Mouse (Mus musculus) small intestine, adult 2 months (tissue): ENCODE measurements around the gene Cd3e. TPM values are rescaled to one million over a fixed set of nuclear protein-coding genes. Genes with fewer than 3 reads are reported as not detected.

Source experiments
- H3K27ac ChIP-seq: fragments of 200-500 bp; 2 replicates; pipeline ENCODE4 v1.5.1; 2012; ENCODE audit warnings: low read depth, low read length, control low read depth, inconsistent platforms; ENCODE audit not compliant: insufficient read depth
- H3K27me3 ChIP-seq: fragments of 200-500 bp; 2 replicates; pipeline ENCODE4 v1.6.1; 2012; ENCODE audit warnings: mild to moderate bottlenecking, moderate library complexity, low read length, inconsistent platforms; ENCODE audit not compliant: control insufficient read depth, insufficient read depth
- H3K36me3 ChIP-seq: fragments of 200-500 bp; 2 replicates; pipeline ENCODE4 v1.6.1; 2012; ENCODE audit warnings: mild to moderate bottlenecking, low read length, control low read depth, inconsistent platforms; ENCODE audit not compliant: control insufficient read depth, insufficient read depth
- H3K4me1 ChIP-seq: fragments of 200-500 bp; 2 replicates; pipeline ENCODE4 v1.6.1; 2012; ENCODE audit warnings: low read length, inconsistent platforms, mixed read lengths; ENCODE audit not compliant: control insufficient read depth, insufficient read depth, insufficient read length
- H3K4me3 ChIP-seq: fragments of 200-500 bp; 2 replicates; pipeline ENCODE4 v1.5.1; 2012; ENCODE audit warnings: low read depth, mild to moderate bottlenecking, control low read depth, inconsistent platforms, low read length, moderate library complexity
- CTCF ChIP-seq: fragments of 200-500 bp; IDR thresholded peaks from 2 replicates; pipeline ENCODE4 v1.5.1; 2012; ENCODE audit warnings: low read depth, mild to moderate bottlenecking, control low read depth, inconsistent platforms, low read length, moderate library complexity, mixed read lengths; ENCODE audit not compliant: insufficient replicate concordance, insufficient read length; ENCODE audit errors: extremely low read depth
- POLR2A ChIP-seq: fragments of 200-500 bp; IDR thresholded peaks from 2 replicates; pipeline ENCODE4 v1.6.1; 2012; ENCODE audit warnings: low read depth, mild to moderate bottlenecking, control low read depth, inconsistent platforms, low read length, moderate library complexity
- WGBS: fragments of 180-500 bp; shearing (Covaris S2); methylation state at CpG from one replicate; pipeline ENCODE4 v1.1.7; 2018; 5-methylcytosine and 5-hydroxymethylcytosine counted together
- polyA plus RNA-seq: library from polyadenylated mRNA; depleted of rRNA; stranded (reverse); fragments of >200 nt; gene quantifications from 2 replicates; pipeline ENCODE4 v1.2.3, GENCODE M21; 2012

Cd3e gene
- polyA plus RNA-seq, 1 experiment: 13.7 TPM

DNA sequence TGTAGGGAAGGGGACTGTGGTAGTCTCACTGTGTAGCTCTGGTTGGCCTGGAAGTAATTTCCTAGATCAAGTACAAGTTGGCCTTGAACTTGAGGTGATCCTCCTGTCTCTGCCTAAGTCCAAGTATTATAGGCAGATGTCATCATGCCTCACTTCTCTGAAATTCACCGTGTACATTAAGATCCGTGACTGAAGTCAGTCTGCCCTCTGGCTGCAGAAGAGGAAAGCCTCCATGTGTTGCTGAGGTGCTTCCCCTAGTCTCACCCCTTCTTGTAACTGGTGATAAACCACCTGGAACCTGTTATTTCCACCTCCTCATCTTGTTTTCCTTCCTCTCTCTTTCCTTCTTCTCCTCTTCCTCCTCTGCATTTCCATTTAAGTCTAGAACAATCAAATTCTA lies 5.5 kb upstream of the Cd3e start:
- H3K27me3 ChIP-seq: no peaks in the 10 kb centered on the region; the same call in 1 of the 2 replicates
- peaks cover 2% of the 10 kb centered on the region; the same call in 1 of the 2 replicates for H3K4me1 ChIP-seq
- H3K4me3 ChIP-seq: no peak overlapping the region
- H3K27ac ChIP-seq: no peak overlapping the region
- H3K36me3 ChIP-seq: no peaks in the 10 kb centered on the region
- no peak for TF ChIP-seq POLR2A
- no peak for TF ChIP-seq CTCF
- WGBS: 50% methylated on average over 2 of the region's 2 CpGs

DNA sequence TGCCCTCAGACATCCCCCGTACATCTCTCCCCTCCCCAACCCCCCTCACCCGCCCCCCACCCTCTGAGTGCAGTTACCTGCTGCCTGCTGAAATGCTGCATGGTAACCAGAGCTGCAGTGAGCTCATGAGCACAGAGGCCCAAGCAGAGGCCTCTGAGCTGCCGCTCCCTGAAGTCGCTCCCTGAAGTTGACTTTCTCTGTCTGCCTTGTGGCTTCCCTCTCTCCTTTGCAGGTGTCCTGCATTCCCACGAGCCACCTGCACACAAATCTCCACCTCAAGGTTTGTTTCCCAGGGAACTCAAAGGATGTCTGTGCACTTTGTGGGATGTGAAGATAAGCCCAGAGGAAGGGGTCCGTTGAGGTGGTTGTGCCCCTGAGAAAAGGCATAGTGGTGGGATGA lies 1.9 kb upstream of the Cd3e start:
- Histone ChIP-seq H3K4me1 (no peaks in the 10 kb centered on the region), H3K4me3 (no peak overlapping the region), H3K27ac (no peak overlapping the region), H3K36me3 (no peaks in the 10 kb centered on the region), H3K27me3 (peaks cover 3% of the 10 kb centered on the region; the same call in 1 of the 2 replicates)
- WGBS: 39% methylated on average over 6 of the region's 6 CpGs
- TF ChIP-seq CTCF (no peak), POLR2A (no peak)

DNA sequence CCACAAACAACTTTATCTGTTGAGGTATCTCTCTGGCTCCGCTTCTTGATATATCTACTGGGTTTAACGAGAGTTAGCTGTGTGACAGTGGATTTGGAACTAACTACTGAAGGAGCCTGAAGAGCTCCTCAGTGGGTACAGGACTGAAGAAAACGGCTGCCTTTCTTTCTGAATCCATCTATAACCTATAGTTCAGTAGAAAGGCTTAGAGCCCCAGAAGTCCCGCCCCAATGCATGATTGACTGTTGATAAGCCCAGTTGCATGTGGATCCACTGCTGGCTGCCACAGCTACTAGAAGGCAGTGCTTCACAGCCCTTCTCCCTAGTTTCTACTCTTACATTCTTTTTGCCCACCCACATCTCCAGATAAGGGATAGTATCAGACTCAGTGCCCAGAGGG lies 1.0 kb upstream of the Cd3e start:
- no peak overlapping the region for H3K4me3 ChIP-seq
- H3K36me3 ChIP-seq: no peaks in the 10 kb centered on the region
- TF ChIP-seq POLR2A (no peak), CTCF (no peak)
- 55% methylated on average over 4 of the region's 4 CpGs for WGBS
- H3K27me3 ChIP-seq: peaks cover 3% of the 10 kb centered on the region; the same call in 1 of the 2 replicates
- H3K27ac ChIP-seq: no peak overlapping the region
- no peaks in the 10 kb centered on the region for H3K4me1 ChIP-seq

DNA sequence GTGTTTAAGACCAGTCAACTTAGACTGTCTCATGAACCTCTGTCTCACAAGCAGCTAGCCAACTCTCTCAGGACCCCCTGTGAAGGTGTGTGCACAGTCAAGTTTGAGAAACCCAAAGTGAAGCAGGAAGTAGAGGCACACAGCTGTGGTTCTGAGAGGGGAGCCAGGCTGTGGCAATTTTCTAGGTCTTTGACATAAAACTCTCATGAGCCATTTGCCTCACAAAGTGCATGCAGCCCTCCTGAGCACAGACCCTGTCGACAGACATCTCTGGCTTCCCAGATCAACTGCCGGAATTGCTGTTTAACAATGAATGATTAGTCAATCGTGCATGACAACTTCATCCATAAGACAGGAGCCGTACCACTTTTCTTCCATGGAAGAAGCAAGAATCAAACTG lies 1.1 kb downstream of the Cd3e start:
- Histone ChIP-seq H3K27me3 (peaks cover 3% of the 10 kb centered on the region; the same call in 1 of the 2 replicates), H3K36me3 (no peaks in the 10 kb centered on the region), H3K27ac (0 out of 2 replicates have a peak overlapping the region, but pooled peaks have one; percentile 30), H3K4me1 (no peaks in the 10 kb centered on the region), H3K4me3 (peak overlapping the region; percentile 32)
- 72% methylated on average over 4 of the region's 4 CpGs for WGBS
- no peak for TF ChIP-seq POLR2A
- TF ChIP-seq CTCF: no peak

DNA sequence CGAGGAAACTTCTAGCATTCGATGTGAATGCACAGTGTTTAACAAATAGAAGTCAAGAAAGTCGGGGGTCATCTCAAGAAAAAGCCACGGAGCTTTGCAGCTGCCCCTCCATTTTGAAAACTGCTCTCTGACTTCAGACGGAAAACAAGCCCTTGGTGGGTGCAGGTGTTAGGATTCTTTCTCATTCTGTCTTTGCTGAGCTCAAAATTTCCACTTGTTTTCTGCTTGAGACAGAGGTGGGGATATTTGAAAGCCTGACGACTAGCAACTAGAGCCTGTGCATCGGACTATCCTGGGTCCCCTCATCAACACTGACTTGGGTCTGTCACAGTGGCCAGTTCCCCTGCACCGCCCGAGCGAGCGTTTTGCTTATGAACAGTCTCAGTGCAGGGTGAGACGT lies 2.0 kb downstream of the Cd3e start:
- Histone ChIP-seq H3K4me3 (peak overlapping the region; percentile 2), H3K27me3 (peaks cover 3% of the 10 kb centered on the region; the same call in 1 of the 2 replicates), H3K4me1 (no peaks in the 10 kb centered on the region), H3K36me3 (no peaks in the 10 kb centered on the region), H3K27ac (no peak overlapping the region)
- WGBS: 62% methylated on average over 12 of the region's 12 CpGs
- TF ChIP-seq POLR2A (no peak), CTCF (no peak)

DNA sequence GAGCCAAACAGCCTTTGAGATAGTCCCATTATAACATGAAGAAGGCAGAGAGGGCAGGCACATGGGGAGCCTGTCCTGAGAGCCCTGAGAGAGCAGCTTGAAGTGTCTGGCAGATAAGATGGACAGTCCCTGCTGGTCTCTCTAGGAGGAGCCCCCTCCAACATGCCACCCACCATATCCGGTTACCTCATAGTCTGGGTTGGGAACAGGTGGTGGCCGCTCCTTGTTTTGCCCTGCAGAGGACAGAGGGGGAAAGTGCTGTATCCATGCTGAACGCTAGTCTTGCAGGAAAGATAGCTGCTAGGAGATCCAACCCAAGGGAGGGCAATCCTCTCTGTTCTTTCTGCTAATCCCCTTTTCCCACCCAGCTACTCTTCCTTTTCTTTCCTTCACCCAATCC lies 9.2 kb downstream of the Cd3e start:
- TF ChIP-seq POLR2A: no peak
- TF ChIP-seq CTCF: no peak
- H3K4me3 ChIP-seq: no peak overlapping the region
- 54% methylated on average over 3 of the region's 3 CpGs for WGBS
- no peak overlapping the region for H3K27ac ChIP-seq
- no peaks in the 10 kb centered on the region for H3K4me1 ChIP-seq
- H3K36me3 ChIP-seq: no peaks in the 10 kb centered on the region
- H3K27me3 ChIP-seq: no peaks in the 10 kb centered on the region

DNA sequence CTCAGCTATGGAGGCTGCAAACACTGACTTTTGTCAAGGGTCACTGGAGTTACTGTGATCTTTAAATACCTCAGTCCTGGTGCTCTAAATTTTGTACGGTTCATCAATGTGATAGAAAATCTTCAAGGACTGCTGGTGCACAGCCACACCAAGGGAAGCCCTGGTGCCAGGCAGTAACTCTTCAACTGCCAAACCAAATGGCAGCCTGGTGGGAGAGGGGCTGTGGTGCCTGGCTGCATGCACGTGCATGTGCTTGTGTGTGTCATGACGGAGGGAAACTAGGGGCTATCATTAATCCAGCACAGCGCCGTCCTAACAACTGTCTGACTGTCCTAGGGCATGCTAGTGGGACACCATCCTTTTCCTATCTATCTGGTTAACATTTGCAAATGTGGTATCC lies 9.7 kb downstream of the Cd3e start:
- TF ChIP-seq CTCF: no peak
- TF ChIP-seq POLR2A: no peak
- Histone ChIP-seq H3K27ac (no peak overlapping the region), H3K4me3 (no peak overlapping the region), H3K27me3 (no peaks in the 10 kb centered on the region), H3K4me1 (no peaks in the 10 kb centered on the region), H3K36me3 (no peaks in the 10 kb centered on the region)
- WGBS: 81% methylated on average over 5 of the region's 5 CpGs

DNA sequence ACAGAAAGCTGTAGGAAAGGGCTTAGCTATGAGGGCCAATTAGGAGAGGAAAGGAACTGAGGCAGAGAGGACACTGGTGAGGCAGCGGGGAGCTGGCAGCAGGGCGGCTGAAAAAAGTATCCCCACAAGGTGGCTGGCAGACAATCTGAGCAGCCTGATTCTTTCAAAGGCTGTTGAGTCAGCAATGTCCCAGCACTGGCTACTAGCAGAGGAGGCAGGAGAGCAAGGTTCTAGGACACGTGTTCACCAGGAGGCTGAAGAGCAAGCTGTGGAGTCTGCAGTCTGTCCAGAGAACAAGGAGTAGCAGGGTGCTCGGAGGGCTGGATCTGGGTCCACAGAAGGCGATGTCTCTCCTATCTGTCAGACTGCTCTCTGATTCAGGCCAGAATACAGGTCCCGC lies 10.3 kb downstream of the Cd3e start:
- Histone ChIP-seq H3K27me3 (no peaks in the 10 kb centered on the region), H3K36me3 (no peaks in the 10 kb centered on the region), H3K27ac (no peak overlapping the region), H3K4me3 (no peak overlapping the region), H3K4me1 (no peaks in the 10 kb centered on the region)
- WGBS: 57% methylated on average over 6 of the region's 6 CpGs
- TF ChIP-seq CTCF (no peak), POLR2A (no peak)
